Mouse (Mus musculus) liver, postnatal 0 days (tissue): Measurements from ENCODE around the gene Pkhd1.

Experiments used
- CTCF ChIP-seq: sonication (generic); IDR thresholded peaks from 2 replicates; pipeline ENCODE4 v1.5.1; 2016; ENCODE audit warnings: antibody characterized with exemption, low read depth
- EP300 ChIP-seq: IDR thresholded peaks from 2 replicates; pipeline ENCODE4 v1.6.1; 2016; ENCODE audit warnings: antibody characterized with exemption, low read depth, mild to moderate bottlenecking

- TF ChIP-seq CTCF (no peak), EP300 (no peak)
These were observed 314.8 kb downstream of the Pkhd1 start for GRCm38 (mm10) chr1:20302943-20303578.
